Mouse (Mus musculus) kidney, adult 8-10 months (tissue): ENCODE measurements around the gene Syt5.
A peak's percentile ranks its signal among the peaks of the same experiment; 100 is the strongest.

Source experiments
- DNase-seq, 2 experiments: peaks; one replicate each; pipeline ENCODE4 v3.0.0; 2022

Gene Syt5

GRCm38 (mm10) chr7:4522292-4522691 is 25.0 kb downstream of the Syt5 start:
- DNase-seq, result no peak

- no peak for DNase-seq
Measured at GRCm38 (mm10) chr7:4521231-4522003, 25.9 kb downstream of the Syt5 start.

GRCm38 (mm10) chr7:4518487-4518886 is 28.9 kb downstream of the Syt5 start:
- DNase-seq, result no peak

GRCm38 (mm10) chr7:4516332-4517050 is 30.9 kb downstream of the Syt5 start, which contains the start of gene Tnnt1:
TSS of gene Tnnt1 (minus strand) at chr7:4516382.
- DNase-seq, result no peak

GRCm38 (mm10) chr7:4515853-4516252 is 31.5 kb downstream of the Syt5 start:
- no peak for DNase-seq

GRCm38 (mm10) chr7:4513829-4514712 is 33.3 kb downstream of the Syt5 start:
- DNase-seq, result no peak

GRCm38 (mm10) chr7:4513236-4513635 is 34.1 kb downstream of the Syt5 start:
- DNase-seq, result no peak

GRCm38 (mm10) chr7:4511489-4512224 is 35.7 kb downstream of the Syt5 start:
- no peak for DNase-seq

- peak; percentile 70 to 74 for DNase-seq
Measured at GRCm38 (mm10) chr7:4509863-4510608, 37.3 kb downstream of the Syt5 start.

- DNase-seq, result no peak
Measured at GRCm38 (mm10) chr7:4508739-4509116, 38.6 kb downstream of the Syt5 start.

- no peak for DNase-seq
Measured at GRCm38 (mm10) chr7:4508062-4508738, 39.1 kb downstream of the Syt5 start.

GRCm38 (mm10) chr7:4507220-4507619 is 40.1 kb downstream of the Syt5 start:
- no peak for DNase-seq

- DNase-seq, result no peak
Measured at GRCm38 (mm10) chr7:4504646-4505435, 42.5 kb downstream of the Syt5 start.

- no peak for DNase-seq
Measured at GRCm38 (mm10) chr7:4503858-4504257, 43.5 kb downstream of the Syt5 start.

GRCm38 (mm10) chr7:4503100-4503499 is 44.2 kb downstream of the Syt5 start:
- no peak for DNase-seq

- peak; percentile 37 to 72 for DNase-seq
Measured at GRCm38 (mm10) chr7:4502421-4503090, 44.8 kb downstream of the Syt5 start.

- DNase-seq, result peak; percentile 93 to 95
Measured at GRCm38 (mm10) chr7:4501558-4502397, 45.6 kb downstream of the Syt5 start, which contains the start of gene Ppp1r12c. TSS of gene Ppp1r12c (minus strand) at chr7:4501680.

GRCm38 (mm10) chr7:4500892-4501471 is 46.4 kb downstream of the Syt5 start:
- DNase-seq, result peak; percentile 20 to 31
